Mouse (Mus musculus): ENCODE data around the gene Marc1. TPM values are rescaled to one million over a fixed set of nuclear protein-coding genes. Genes with fewer than 3 reads are reported as not detected.

The Marc1 gene
- polyA plus RNA-seq, 1 experiment from 2014 or later = not detected

DNA sequence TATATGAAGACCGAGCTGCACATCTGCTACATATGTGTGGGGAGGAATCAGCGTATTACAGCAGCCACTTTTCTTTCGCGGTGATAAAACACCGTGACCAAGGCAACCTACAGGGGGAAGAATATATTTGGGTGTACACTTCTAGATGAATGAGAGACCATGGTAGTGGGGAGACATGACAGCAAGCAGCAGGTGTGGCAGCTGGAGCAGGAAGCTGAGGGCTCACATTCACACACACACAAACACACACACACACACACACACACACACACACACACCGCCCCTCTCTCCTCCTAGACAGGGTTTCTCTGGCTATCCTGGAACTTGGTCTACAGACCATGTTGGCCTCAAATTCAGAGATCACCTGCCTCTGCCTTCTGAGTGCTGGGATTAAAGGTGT lies 33.0 kb downstream of the Marc1 start:
- peaks cover 9% of the 10 kb centered on the region; the same call in 1 of the 2 replicates for H3K27me3 ChIP-seq
- ATAC-seq (ENCODE audit: low FRiP score) = no peak
- H3K4me1 ChIP-seq = peaks cover 5% of the 10 kb centered on the region
- no peak overlapping the region for H3K27ac ChIP-seq
- no peaks in the 10 kb centered on the region for H3K36me3 ChIP-seq
- H3K9me3 ChIP-seq (replicated peaks) = no peaks in the 10 kb centered on the region
- no peak overlapping the region for H3K4me3 ChIP-seq
- H3K9ac ChIP-seq = no peak overlapping the region
- WGBS = 93% methylated on average over 6 of the region's 6 CpGs
- no peak overlapping the region for H3K4me2 ChIP-seq (replicated peaks)

GRCm38 (mm10) chr1:184777061-184777795 lies 33.9 kb downstream of the Marc1 start:
- no peak for ATAC-seq (ENCODE audit: low FRiP score)
- 30% methylated on average over 22 of the region's 22 CpGs for WGBS

GRCm38 (mm10) chr1:184775289-184775688 lies 35.8 kb downstream of the Marc1 start:
- Histone ChIP-seq H3K4me2 (replicated peaks) (no peak overlapping the region), H3K4me3 (no peak overlapping the region), H3K27ac (no peak overlapping the region), H3K9ac (no peak overlapping the region), H3K4me1 (peaks cover 5% of the 10 kb centered on the region), H3K27me3 (peaks cover 12% of the 10 kb centered on the region; the same call in 1 of the 2 replicates), H3K36me3 (no peaks in the 10 kb centered on the region), H3K9me3 (replicated peaks) (no peaks in the 10 kb centered on the region)
- 62% methylated on average over 9 of the region's 9 CpGs for WGBS
- ATAC-seq (ENCODE audit: low FRiP score) = no peak

More at GRCm38 (mm10) chr1:184777061-184777795, 33.9 kb downstream of the Marc1 start:
- Histone ChIP-seq H3K9me3 (replicated peaks) (no peaks in the 10 kb centered on the region), H3K27ac (no peak overlapping the region), H3K27me3 (peaks cover 9% of the 10 kb centered on the region; the same call in 1 of the 2 replicates), H3K36me3 (no peaks in the 10 kb centered on the region), H3K4me3 (no peak overlapping the region), H3K9ac (no peak overlapping the region), H3K4me1 (peaks cover 5% of the 10 kb centered on the region), H3K4me2 (replicated peaks) (no peak overlapping the region)

DNA sequence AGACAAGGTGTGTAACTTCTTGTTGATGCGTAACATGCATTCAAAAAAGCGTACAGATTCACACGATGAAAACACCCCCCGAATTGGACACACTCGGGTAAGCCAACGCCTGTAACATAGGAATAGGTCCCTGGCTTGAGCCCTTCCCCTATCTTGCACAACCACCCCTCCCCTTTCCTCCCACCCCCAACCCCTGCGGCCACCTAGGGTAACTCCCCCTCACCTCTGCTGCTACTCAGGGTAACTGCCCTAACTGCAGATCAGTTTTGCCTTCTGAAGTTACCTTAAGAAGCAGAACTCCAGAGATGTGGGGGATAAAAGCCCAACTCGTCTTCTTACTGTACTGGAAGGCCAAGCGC lies 39.2 kb downstream of the Marc1 start:
- Histone ChIP-seq H3K9ac (no peak overlapping the region), H3K27me3 (peaks cover 12% of the 10 kb centered on the region; the same call in 1 of the 2 replicates), H3K4me2 (replicated peaks) (peak overlapping the region; percentile 22; the same call in 1 of the 2 replicates), H3K27ac (no peak overlapping the region), H3K4me1 (peaks cover under 1% of the 10 kb centered on the region), H3K9me3 (replicated peaks) (no peaks in the 10 kb centered on the region), H3K36me3 (no peaks in the 10 kb centered on the region), H3K4me3 (no peak overlapping the region)
- no peak for ATAC-seq (ENCODE audit: low FRiP score)
- WGBS = 11% methylated on average over 9 of the region's 9 CpGs

- H3K27me3 ChIP-seq = peaks cover 8% of the 10 kb centered on the region; the same call in 1 of the 2 replicates
- H3K4me2 ChIP-seq (replicated peaks) = peak overlapping the region; percentile 22
- no peak for ATAC-seq (ENCODE audit: low FRiP score)
- no peak overlapping the region for H3K9ac ChIP-seq
- H3K27ac ChIP-seq = no peak overlapping the region
- no peaks in the 10 kb centered on the region for H3K4me1 ChIP-seq
- H3K9me3 ChIP-seq (replicated peaks) = no peaks in the 10 kb centered on the region
- no peak overlapping the region for H3K4me3 ChIP-seq
- 28% methylated on average over 18 of the region's 18 CpGs for WGBS
- H3K36me3 ChIP-seq = no peaks in the 10 kb centered on the region
These were observed 39.8 kb downstream of the Marc1 start for GRCm38 (mm10) chr1:184771202-184771890.

GRCm38 (mm10) chr1:184763866-184764265 lies 47.2 kb downstream of the Marc1 start:
- 31% methylated on average over 3 of the region's 3 CpGs for WGBS
- Histone ChIP-seq H3K27ac (no peak overlapping the region), H3K9ac (no peak overlapping the region), H3K4me3 (no peak overlapping the region), H3K36me3 (no peaks in the 10 kb centered on the region), H3K4me1 (no peaks in the 10 kb centered on the region), H3K27me3 (no peaks in the 10 kb centered on the region), H3K4me2 (replicated peaks) (no peak overlapping the region), H3K9me3 (replicated peaks) (no peaks in the 10 kb centered on the region)
- no peak for ATAC-seq (ENCODE audit: low FRiP score)

DNA sequence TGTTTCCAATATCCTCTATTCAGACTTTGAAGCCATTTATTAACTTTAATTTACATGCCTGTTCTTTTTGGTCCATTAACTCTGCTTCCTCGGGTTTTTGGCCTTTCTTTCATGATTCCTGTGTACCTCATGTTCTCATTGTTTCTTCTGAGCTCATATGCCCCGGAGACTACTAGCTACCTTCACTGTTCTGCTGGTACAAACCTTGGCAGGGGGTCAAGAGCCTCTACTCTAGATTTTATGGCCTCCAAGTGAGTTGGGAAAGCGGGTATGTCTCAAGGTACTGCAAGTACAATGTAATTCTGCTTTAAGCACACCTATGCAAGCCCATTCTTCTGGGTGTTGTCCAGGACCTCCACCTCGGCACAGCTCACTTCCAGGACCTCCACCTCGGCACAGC lies 48.2 kb downstream of the Marc1 start:
- H3K36me3 ChIP-seq = no peaks in the 10 kb centered on the region
- H3K4me1 ChIP-seq = no peaks in the 10 kb centered on the region
- no peaks in the 10 kb centered on the region for H3K27me3 ChIP-seq
- WGBS = 63% methylated on average over 5 of the region's 5 CpGs
- no peak overlapping the region for H3K4me3 ChIP-seq
- H3K27ac ChIP-seq = no peak overlapping the region
- H3K9ac ChIP-seq = no peak overlapping the region
- H3K4me2 ChIP-seq (replicated peaks) = no peak overlapping the region
- ATAC-seq (ENCODE audit: low FRiP score) = no peak
- no peaks in the 10 kb centered on the region for H3K9me3 ChIP-seq (replicated peaks)

DNA sequence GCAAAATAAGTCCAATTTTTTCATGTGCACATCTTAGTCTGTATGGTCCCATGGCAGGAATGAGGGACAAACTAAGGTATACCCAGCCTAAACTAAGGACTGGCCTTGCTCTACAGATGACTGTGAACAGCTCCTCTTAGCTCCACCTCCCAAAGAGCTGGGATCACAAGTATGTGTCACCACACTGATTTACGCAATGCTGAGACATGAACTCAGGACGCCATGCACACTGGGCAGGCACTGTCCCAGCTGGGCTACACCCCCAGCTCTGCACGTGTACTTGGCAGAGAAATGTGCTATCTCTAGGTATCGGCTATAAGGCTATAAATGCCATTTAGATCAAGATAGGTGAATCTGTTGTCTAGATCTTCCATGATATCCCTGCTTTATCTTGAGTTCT lies 49.1 kb downstream of the Marc1 start:
- H3K4me3 ChIP-seq = no peak overlapping the region
- no peak overlapping the region for H3K9ac ChIP-seq
- no peaks in the 10 kb centered on the region for H3K9me3 ChIP-seq (replicated peaks)
- H3K36me3 ChIP-seq = no peaks in the 10 kb centered on the region
- no peaks in the 10 kb centered on the region for H3K27me3 ChIP-seq
- ATAC-seq (ENCODE audit: low FRiP score) = no peak
- H3K4me2 ChIP-seq (replicated peaks) = no peak overlapping the region
- no peak overlapping the region for H3K27ac ChIP-seq
- H3K4me1 ChIP-seq = no peaks in the 10 kb centered on the region
- WGBS = 83% methylated on average over 4 of the region's 4 CpGs

- H3K9ac ChIP-seq = no peak overlapping the region
- H3K36me3 ChIP-seq = no peaks in the 10 kb centered on the region
- WGBS = 91% methylated on average over 5 of the region's 5 CpGs
- no peak overlapping the region for H3K27ac ChIP-seq
- peaks cover 3% of the 10 kb centered on the region; the same call in 1 of the 2 replicates for H3K4me1 ChIP-seq
- H3K9me3 ChIP-seq (replicated peaks) = no peaks in the 10 kb centered on the region
- no peak overlapping the region for H3K4me2 ChIP-seq (replicated peaks)
- ATAC-seq (ENCODE audit: low FRiP score) = no peak
- no peaks in the 10 kb centered on the region for H3K27me3 ChIP-seq
- H3K4me3 ChIP-seq = no peak overlapping the region
These were observed 58.4 kb downstream of the Marc1 start for GRCm38 (mm10) chr1:184752671-184753070.

DNA sequence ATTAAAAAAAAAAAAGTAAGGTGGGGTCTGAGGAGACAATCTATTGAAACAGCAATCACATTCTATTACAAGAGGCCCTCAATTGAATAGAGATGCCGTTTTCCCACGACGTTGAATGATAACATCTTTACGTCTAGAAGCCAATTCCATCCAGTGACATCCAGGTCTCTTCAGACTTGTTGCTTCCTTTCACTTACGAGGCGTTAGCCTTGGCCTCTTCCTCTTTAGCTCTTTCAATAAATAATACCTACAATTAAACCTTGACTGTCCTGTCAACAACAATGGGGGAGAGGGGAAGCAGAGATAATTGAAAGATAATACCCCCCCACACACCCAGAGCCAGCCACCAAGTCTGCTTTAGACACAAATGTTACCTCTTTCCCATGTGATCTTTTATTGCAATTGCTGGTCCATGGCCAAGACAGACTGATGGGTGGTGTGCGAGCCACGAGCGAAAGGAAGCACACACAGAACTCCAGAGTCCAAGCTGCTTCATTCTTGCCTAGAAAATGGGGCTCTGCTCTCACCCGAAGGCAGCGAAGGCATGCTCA lies 60.9 kb downstream of the Marc1 start:
- no peak for ATAC-seq (ENCODE audit: low FRiP score)
- Histone ChIP-seq H3K9ac (no peak overlapping the region), H3K4me1 (peaks cover 3% of the 10 kb centered on the region; the same call in 1 of the 2 replicates), H3K9me3 (replicated peaks) (no peaks in the 10 kb centered on the region), H3K4me2 (replicated peaks) (no peak overlapping the region), H3K36me3 (no peaks in the 10 kb centered on the region), H3K4me3 (no peak overlapping the region), H3K27me3 (peaks cover under 1% of the 10 kb centered on the region; the same call in 1 of the 2 replicates), H3K27ac (no peak overlapping the region)
- WGBS = 85% methylated on average over 11 of the region's 11 CpGs

DNA sequence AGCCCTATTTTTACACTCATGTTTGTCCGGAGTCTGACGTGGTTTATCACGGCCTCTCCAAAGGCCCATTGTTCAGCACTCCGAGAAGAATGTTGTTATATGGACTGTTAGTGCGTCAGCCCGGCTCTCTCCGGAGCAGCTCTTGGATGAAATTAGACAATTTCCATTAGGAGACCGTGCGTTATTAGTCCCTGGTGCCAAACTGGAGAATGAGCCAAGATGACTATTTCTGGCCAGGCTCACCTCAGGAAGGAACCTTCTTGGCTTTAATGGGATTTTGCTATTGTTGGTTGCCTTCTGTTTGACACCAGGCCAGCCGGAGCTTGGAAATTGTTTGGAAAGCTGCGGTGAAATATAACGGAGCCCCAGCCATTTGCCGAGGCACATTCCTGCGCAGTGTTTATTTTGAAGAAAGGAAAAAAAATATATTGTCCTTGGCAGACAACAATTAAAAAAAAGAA lies 62.4 kb downstream of the Marc1 start:
- Histone ChIP-seq H3K4me3 (no peak overlapping the region), H3K27me3 (peaks cover 3% of the 10 kb centered on the region; the same call in 1 of the 2 replicates), H3K36me3 (no peaks in the 10 kb centered on the region), H3K9ac (no peak overlapping the region), H3K27ac (no peak overlapping the region), H3K9me3 (replicated peaks) (no peaks in the 10 kb centered on the region), H3K4me2 (replicated peaks) (no peak overlapping the region), H3K4me1 (peaks cover 3% of the 10 kb centered on the region; the same call in 1 of the 2 replicates)
- WGBS = 62% methylated on average over 14 of the region's 14 CpGs
- no peak for ATAC-seq (ENCODE audit: low FRiP score)

GRCm38 (mm10) chr1:184737876-184738479 lies 73.1 kb downstream of the Marc1 start:
- 2% methylated on average over 13 of the region's 14 CpGs for WGBS
- peaks cover 69% of the 10 kb centered on the region for H3K27me3 ChIP-seq
- ATAC-seq (ENCODE audit: low FRiP score) = 0 out of 2 replicates have a peak, but pooled peaks have one; percentile 35

More at GRCm38 (mm10) chr1:184737876-184738479, 73.1 kb downstream of the Marc1 start:
- Histone ChIP-seq H3K4me3 (no peak overlapping the region), H3K36me3 (no peaks in the 10 kb centered on the region), H3K27ac (no peak overlapping the region), H3K4me1 (peaks cover 3% of the 10 kb centered on the region), H3K9me3 (replicated peaks) (no peaks in the 10 kb centered on the region), H3K9ac (no peak overlapping the region), H3K4me2 (replicated peaks) (no peak overlapping the region)

Data from hindbrain, embryonic 12.5 days (tissue).